Mouse (Mus musculus): ENCODE data around the gene Smco1. TPM values are rescaled to one million over a fixed set of nuclear protein-coding genes. Genes with fewer than 3 reads are reported as not detected.

Gene Smco1
- polyA plus RNA-seq, 1 experiment: 0.26 TPM

DNA sequence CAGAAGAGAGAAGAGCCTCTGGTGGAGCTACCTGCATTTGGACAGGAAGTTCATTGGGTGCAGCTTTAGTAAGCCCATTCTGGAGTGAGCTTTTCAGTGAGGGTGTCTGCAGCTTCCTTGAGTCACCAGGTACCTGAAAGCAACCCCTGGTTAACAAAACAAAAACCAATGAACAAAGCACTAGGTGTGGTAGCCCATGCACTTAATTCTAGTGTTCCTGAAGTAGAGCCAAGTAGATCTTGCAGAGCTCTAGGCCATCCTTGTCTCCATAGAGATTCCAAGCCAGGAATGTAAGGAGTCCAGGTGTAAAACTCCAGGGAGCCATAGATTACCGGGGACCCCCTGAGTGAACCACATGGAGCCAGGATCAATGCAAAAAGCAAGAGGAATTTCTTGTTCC, 31.8 kb downstream of the Smco1 start:
- Histone ChIP-seq H3K27me3 (ENCODE audit: control insufficient read depth, insufficient read depth, low read length) (no peaks in the 10 kb centered on the region), H3K4me1 (replicated peaks; ENCODE audit: control insufficient read depth, insufficient read depth, low read length) (no peaks in the 10 kb centered on the region), H3K27ac (ENCODE audit: control insufficient read depth, insufficient read depth, low read length) (no peak overlapping the region), H3K36me3 (ENCODE audit: control insufficient read depth, insufficient read depth, low read length) (peaks cover 18% of the 10 kb centered on the region), H3K4me3 (ENCODE audit: control insufficient read depth, insufficient read depth, low read length) (no peak overlapping the region)
- no peak for TF ChIP-seq POLR2A (IDR thresholded peaks at IDR 0.05; ENCODE audit: control insufficient read depth, extremely low read depth, insufficient read depth, low read length, poor library complexity)
- TF ChIP-seq CTCF (IDR thresholded peaks at IDR 0.05; ENCODE audit: borderline replicate concordance, control insufficient read depth, extremely low read depth, insufficient read depth, low read length, poor library complexity): no peak
- 91% methylated on average over 1 of the region's 1 CpGs for WGBS
- DNase-seq: no peak

DNA sequence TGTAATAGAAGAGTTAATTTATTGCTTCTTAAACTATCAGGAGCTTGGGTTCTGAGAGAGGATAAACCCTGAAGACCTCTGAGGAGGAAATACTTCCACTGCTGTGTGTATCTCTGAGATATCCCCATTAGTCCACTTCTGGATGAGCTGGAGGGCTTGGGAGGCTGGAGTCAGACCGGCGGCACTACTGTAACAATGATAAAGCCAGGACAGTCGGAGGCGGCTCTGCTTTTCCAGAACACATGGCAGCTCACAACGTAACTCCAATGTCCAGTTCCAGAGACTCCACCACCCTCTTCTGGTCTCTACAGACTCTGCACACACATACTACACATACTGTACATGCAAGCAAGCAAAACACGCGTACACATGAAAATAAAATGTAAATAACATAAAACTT, 32.6 kb downstream of the Smco1 start:
- no peaks in the 10 kb centered on the region for H3K4me1 ChIP-seq (replicated peaks; ENCODE audit: control insufficient read depth, insufficient read depth, low read length)
- H3K36me3 ChIP-seq (ENCODE audit: control insufficient read depth, insufficient read depth, low read length): peaks cover 9% of the 10 kb centered on the region
- 98% methylated on average over 7 of the region's 7 CpGs for WGBS
- TF ChIP-seq POLR2A (IDR thresholded peaks at IDR 0.05; ENCODE audit: control insufficient read depth, extremely low read depth, insufficient read depth, low read length, poor library complexity) (no peak), CTCF (IDR thresholded peaks at IDR 0.05; ENCODE audit: borderline replicate concordance, control insufficient read depth, extremely low read depth, insufficient read depth, low read length, poor library complexity) (no peak)
- H3K4me3 ChIP-seq (ENCODE audit: control insufficient read depth, insufficient read depth, low read length): no peak overlapping the region
- no peak for DNase-seq
- no peak overlapping the region for H3K27ac ChIP-seq (ENCODE audit: control insufficient read depth, insufficient read depth, low read length)
- no peaks in the 10 kb centered on the region for H3K27me3 ChIP-seq (ENCODE audit: control insufficient read depth, insufficient read depth, low read length)

DNA sequence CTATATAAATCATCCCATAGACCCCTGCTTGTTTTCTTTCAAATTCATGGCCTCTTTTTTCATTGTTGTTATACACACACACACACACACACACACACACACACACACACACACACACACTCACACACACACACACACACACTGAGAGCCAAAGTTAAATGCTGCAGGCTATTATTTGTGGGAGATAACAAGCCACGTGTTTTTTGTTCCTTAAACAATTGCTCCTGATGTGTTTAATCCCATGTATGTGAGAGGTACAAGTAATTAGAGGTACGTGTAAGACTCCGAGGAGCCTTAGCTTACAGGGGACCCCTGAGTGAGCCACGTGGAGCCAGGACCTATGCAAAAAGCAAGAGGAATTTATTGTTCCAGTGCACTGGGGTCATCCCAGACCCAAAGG, 40.7 kb downstream of the Smco1 start:
- WGBS: 90% methylated on average over 4 of the region's 4 CpGs
- Histone ChIP-seq H3K36me3 (ENCODE audit: control insufficient read depth, insufficient read depth, low read length) (no peaks in the 10 kb centered on the region), H3K4me1 (replicated peaks; ENCODE audit: control insufficient read depth, insufficient read depth, low read length) (no peaks in the 10 kb centered on the region), H3K27ac (ENCODE audit: control insufficient read depth, insufficient read depth, low read length) (no peak overlapping the region), H3K27me3 (ENCODE audit: control insufficient read depth, insufficient read depth, low read length) (no peaks in the 10 kb centered on the region), H3K4me3 (ENCODE audit: control insufficient read depth, insufficient read depth, low read length) (no peak overlapping the region)
- TF ChIP-seq POLR2A (IDR thresholded peaks at IDR 0.05; ENCODE audit: control insufficient read depth, extremely low read depth, insufficient read depth, low read length, poor library complexity) (no peak), CTCF (IDR thresholded peaks at IDR 0.05; ENCODE audit: borderline replicate concordance, control insufficient read depth, extremely low read depth, insufficient read depth, low read length, poor library complexity) (no peak)
- DNase-seq: no peak

DNA sequence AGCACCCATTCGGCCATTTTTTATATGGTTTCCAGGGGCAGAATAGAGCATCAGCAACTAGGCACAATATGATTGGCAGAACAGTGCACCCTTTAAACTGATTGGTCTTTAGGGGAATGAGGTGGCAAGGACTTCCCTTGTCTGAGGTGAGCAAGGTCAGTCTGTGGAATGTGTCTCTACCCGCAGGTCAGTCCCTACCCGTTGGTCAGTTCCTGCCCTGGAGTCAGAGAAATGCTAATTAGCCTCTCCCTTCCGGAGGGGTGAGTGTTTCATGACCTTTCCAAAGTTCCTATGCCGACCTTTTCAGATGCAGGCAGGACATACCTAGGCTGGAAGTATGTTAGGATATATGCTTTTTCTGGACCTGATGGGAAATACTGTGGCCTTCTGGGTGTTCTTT, 41.1 kb downstream of the Smco1 start:
- Histone ChIP-seq H3K36me3 (ENCODE audit: control insufficient read depth, insufficient read depth, low read length) (no peaks in the 10 kb centered on the region), H3K27me3 (ENCODE audit: control insufficient read depth, insufficient read depth, low read length) (no peaks in the 10 kb centered on the region), H3K27ac (ENCODE audit: control insufficient read depth, insufficient read depth, low read length) (no peak overlapping the region), H3K4me1 (replicated peaks; ENCODE audit: control insufficient read depth, insufficient read depth, low read length) (no peaks in the 10 kb centered on the region), H3K4me3 (ENCODE audit: control insufficient read depth, insufficient read depth, low read length) (no peak overlapping the region)
- 94% methylated on average over 5 of the region's 5 CpGs for WGBS
- DNase-seq: no peak
- TF ChIP-seq POLR2A (IDR thresholded peaks at IDR 0.05; ENCODE audit: control insufficient read depth, extremely low read depth, insufficient read depth, low read length, poor library complexity) (no peak), CTCF (IDR thresholded peaks at IDR 0.05; ENCODE audit: borderline replicate concordance, control insufficient read depth, extremely low read depth, insufficient read depth, low read length, poor library complexity) (no peak)

DNA sequence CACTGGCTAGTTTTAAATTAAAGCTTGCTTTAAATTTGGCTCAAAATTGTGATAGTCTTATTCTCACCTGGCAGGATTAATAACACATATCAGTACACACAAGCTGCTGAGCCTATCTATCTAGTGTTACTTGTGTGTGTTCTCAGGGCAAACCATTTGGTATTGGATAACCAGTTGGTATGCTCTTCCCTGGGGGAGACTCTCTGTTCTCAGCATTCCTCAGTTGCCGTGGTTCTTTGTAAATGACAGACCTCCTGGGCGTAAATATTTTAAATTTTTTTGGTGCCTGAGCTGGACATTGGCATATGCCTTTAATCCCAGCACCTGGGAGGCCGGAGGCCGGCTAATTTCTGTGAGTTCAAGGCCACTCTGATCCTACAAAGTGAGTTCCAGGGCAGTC, 41.6 kb downstream of the Smco1 start:
- no peak for TF ChIP-seq POLR2A (IDR thresholded peaks at IDR 0.05; ENCODE audit: control insufficient read depth, extremely low read depth, insufficient read depth, low read length, poor library complexity)
- no peak for TF ChIP-seq CTCF (IDR thresholded peaks at IDR 0.05; ENCODE audit: borderline replicate concordance, control insufficient read depth, extremely low read depth, insufficient read depth, low read length, poor library complexity)
- no peak for DNase-seq
- H3K4me1 ChIP-seq (replicated peaks; ENCODE audit: control insufficient read depth, insufficient read depth, low read length): no peaks in the 10 kb centered on the region
- no peaks in the 10 kb centered on the region for H3K36me3 ChIP-seq (ENCODE audit: control insufficient read depth, insufficient read depth, low read length)
- no peaks in the 10 kb centered on the region for H3K27me3 ChIP-seq (ENCODE audit: control insufficient read depth, insufficient read depth, low read length)
- no peak overlapping the region for H3K4me3 ChIP-seq (ENCODE audit: control insufficient read depth, insufficient read depth, low read length)
- WGBS: 93% methylated on average over 4 of the region's 4 CpGs
- H3K27ac ChIP-seq (ENCODE audit: control insufficient read depth, insufficient read depth, low read length): no peak overlapping the region

DNA sequence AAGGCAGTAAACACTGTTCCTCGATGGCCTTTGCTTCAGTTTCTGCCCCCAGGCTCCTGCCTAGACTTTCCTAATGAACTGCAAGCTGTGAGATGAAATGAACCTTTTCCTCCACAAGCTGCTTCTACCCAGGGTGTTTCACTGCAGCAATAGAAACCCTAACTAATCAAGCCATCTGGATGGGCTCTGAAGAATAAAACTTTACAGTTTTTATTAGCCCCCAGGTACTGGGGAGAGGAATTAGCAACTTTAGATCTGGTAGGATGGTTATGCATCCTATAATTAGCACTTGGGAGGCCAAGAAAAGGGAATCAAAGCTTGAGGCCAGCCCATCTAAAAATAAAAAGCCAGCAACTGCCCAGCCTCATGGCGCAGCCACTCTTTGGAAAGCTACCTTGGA, 45.3 kb downstream of the Smco1 start:
- no peak for TF ChIP-seq CTCF (IDR thresholded peaks at IDR 0.05; ENCODE audit: borderline replicate concordance, control insufficient read depth, extremely low read depth, insufficient read depth, low read length, poor library complexity)
- no peak for TF ChIP-seq POLR2A (IDR thresholded peaks at IDR 0.05; ENCODE audit: control insufficient read depth, extremely low read depth, insufficient read depth, low read length, poor library complexity)
- Histone ChIP-seq H3K27me3 (ENCODE audit: control insufficient read depth, insufficient read depth, low read length) (no peaks in the 10 kb centered on the region), H3K27ac (ENCODE audit: control insufficient read depth, insufficient read depth, low read length) (no peak overlapping the region), H3K36me3 (ENCODE audit: control insufficient read depth, insufficient read depth, low read length) (no peaks in the 10 kb centered on the region), H3K4me3 (ENCODE audit: control insufficient read depth, insufficient read depth, low read length) (no peak overlapping the region), H3K4me1 (replicated peaks; ENCODE audit: control insufficient read depth, insufficient read depth, low read length) (no peaks in the 10 kb centered on the region)
- WGBS: 91% methylated on average over 2 of the region's 2 CpGs
- DNase-seq: no peak

DNA sequence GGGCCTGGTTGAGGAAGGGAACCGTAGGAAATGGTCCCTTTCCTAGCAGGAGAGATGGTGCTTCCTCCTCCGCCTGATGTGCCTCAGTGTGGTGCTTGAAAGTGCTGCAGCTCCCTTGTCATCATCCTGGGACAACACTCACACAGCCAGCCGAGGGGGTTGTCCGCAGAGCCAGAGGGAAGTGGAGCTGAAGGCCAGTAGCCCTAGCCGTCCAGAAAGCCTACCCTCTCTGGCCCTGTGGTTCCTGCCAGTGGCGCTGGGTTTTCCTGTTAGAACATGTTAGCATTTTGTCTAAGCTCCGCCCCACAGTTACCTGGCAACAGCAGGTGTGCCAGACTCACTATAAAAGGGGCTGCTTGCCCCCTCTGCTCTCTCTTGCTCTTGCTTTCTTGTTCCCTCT, 52.7 kb downstream of the Smco1 start:
- WGBS: 38% methylated on average over 7 of the region's 7 CpGs
- Histone ChIP-seq H3K27me3 (ENCODE audit: control insufficient read depth, insufficient read depth, low read length) (no peaks in the 10 kb centered on the region), H3K4me1 (replicated peaks; ENCODE audit: control insufficient read depth, insufficient read depth, low read length) (no peaks in the 10 kb centered on the region), H3K27ac (ENCODE audit: control insufficient read depth, insufficient read depth, low read length) (no peak overlapping the region), H3K36me3 (ENCODE audit: control insufficient read depth, insufficient read depth, low read length) (no peaks in the 10 kb centered on the region), H3K4me3 (ENCODE audit: control insufficient read depth, insufficient read depth, low read length) (no peak overlapping the region)
- DNase-seq: no peak
- TF ChIP-seq POLR2A (IDR thresholded peaks at IDR 0.05; ENCODE audit: control insufficient read depth, extremely low read depth, insufficient read depth, low read length, poor library complexity): no peak
- TF ChIP-seq CTCF (IDR thresholded peaks at IDR 0.05; ENCODE audit: borderline replicate concordance, control insufficient read depth, extremely low read depth, insufficient read depth, low read length, poor library complexity): no peak

Other genes with a start within 250 kb of the Smco1 start
- 35.3 and 40.8 TPM in 2 replicates for gene Pak2, start 192.1 kb upstream of the Smco1 start, polyA plus RNA-seq (2012; rRNA removed)
- 81.6 and 89.5 TPM in 2 replicates for gene Pigx, start 171.7 kb upstream of the Smco1 start, polyA plus RNA-seq (2012; rRNA removed)
- 21.4 and 21.7 TPM in 2 replicates for gene Cep19, start 171.7 kb upstream of the Smco1 start, polyA plus RNA-seq (2012; rRNA removed)
- 148 and 157 TPM in 2 replicates for gene Nrros, start 105.9 kb upstream of the Smco1 start, polyA plus RNA-seq (2012; rRNA removed)
- 0.65 and 0.79 TPM in 2 replicates for gene Bex6, start 91.6 kb upstream of the Smco1 start, polyA plus RNA-seq (2012; rRNA removed)
- 6.5 and 7.7 TPM in 2 replicates for gene Fbxo45, start 24.3 kb upstream of the Smco1 start, polyA plus RNA-seq (2012; rRNA removed)
- gene Wdr53, start 24.2 kb upstream of the Smco1 start, polyA plus RNA-seq (2012; rRNA removed): 5.3 and 5.4 TPM in 2 replicates
- 11.6 and 18.8 TPM in 2 replicates for gene Rnf168, start 6.0 kb downstream of the Smco1 start, polyA plus RNA-seq (2012; rRNA removed)
- gene Ubxn7, start 60.8 kb downstream of the Smco1 start, polyA plus RNA-seq (2012; rRNA removed): 50.1 and 60.4 TPM in 2 replicates
- gene Tm4sf19, start 129.0 kb downstream of the Smco1 start, polyA plus RNA-seq (2012; rRNA removed): 0.23 TPM in 2 replicates
- 2.5 and 3.8 TPM in 2 replicates for gene Tctex1d2, start 148.2 kb downstream of the Smco1 start, polyA plus RNA-seq (2012; rRNA removed)
- gene Pcyt1a, start 159.5 kb downstream of the Smco1 start, polyA plus RNA-seq (2012; rRNA removed): 19.7 and 21.2 TPM in 2 replicates
- gene Slc51a, start 216.4 kb downstream of the Smco1 start, polyA plus RNA-seq (2012; rRNA removed): 1.3 and 1.5 TPM in 2 replicates
- not detected in 2 replicates for gene Zdhhc19, start 224.8 kb downstream of the Smco1 start, polyA plus RNA-seq (2012; rRNA removed)